Mouse (Mus musculus) embryonic facial prominence, embryonic 10.5 days (tissue): Measurements from ENCODE around the gene Proz. TPM values are rescaled to one million over a fixed set of nuclear protein-coding genes. Genes with fewer than 3 reads are reported as not detected.
"Not testable (repeated sequence)": the region's sequence is repeated elsewhere in the genome, so short reads cannot be mapped to it uniquely, and the experiment has no call there.

Experiments
- DNase-seq: peaks from one replicate; pipeline ENCODE4 v3.0.0-alpha.2; 2017; ENCODE audit warnings: low spot score
- H3K27ac ChIP-seq: fragments of 300-500 bp; sonication (generic); replicated peaks from 2 replicates; pipeline ENCODE4 v1.5.1; 2016; ENCODE audit warnings: mild to moderate bottlenecking
- H3K27me3 ChIP-seq: fragments of 300-500 bp; sonication (generic); replicated peaks from 2 replicates; pipeline ENCODE4 v1.6.1; 2016; ENCODE audit warnings: low read depth, mild to moderate bottlenecking; ENCODE audit not compliant: poor library complexity, severe bottlenecking
- H3K36me3 ChIP-seq: fragments of 300-500 bp; sonication (generic); replicated peaks from 2 replicates; pipeline ENCODE4 v1.6.1; 2016; ENCODE audit warnings: mild to moderate bottlenecking, moderate library complexity
- H3K4me1 ChIP-seq: fragments of 300-500 bp; sonication (generic); 2 replicates; pipeline ENCODE4 v1.6.1; 2016
- H3K4me3 ChIP-seq: fragments of 300-500 bp; sonication (generic); 2 replicates; pipeline ENCODE4 v1.5.1; 2016; ENCODE audit warnings: mild to moderate bottlenecking, moderate library complexity
- H3K9me3 ChIP-seq: fragments of 300-500 bp; sonication (generic); 2 replicates; pipeline ENCODE4 v1.6.1; 2016; ENCODE audit warnings: mild to moderate bottlenecking
- WGBS: fragments of 180-500 bp; shearing (Covaris S2); methylation state at CpG from one replicate; pipeline ENCODE4 v1.1.7; 2016; 5-methylcytosine and 5-hydroxymethylcytosine counted together
- polyA plus RNA-seq: library from polyadenylated mRNA; unstranded; fragments of >200 nt; fragmentation: Nextera tagmentation; extraction: Ambion mirVana; gene quantifications from 2 replicates; pipeline ENCODE4 v1.2.1, GENCODE M21; 2016

The Proz gene
- polyA plus RNA-seq, 1 experiment from 2014 or later: 0.24 TPM

DNA sequence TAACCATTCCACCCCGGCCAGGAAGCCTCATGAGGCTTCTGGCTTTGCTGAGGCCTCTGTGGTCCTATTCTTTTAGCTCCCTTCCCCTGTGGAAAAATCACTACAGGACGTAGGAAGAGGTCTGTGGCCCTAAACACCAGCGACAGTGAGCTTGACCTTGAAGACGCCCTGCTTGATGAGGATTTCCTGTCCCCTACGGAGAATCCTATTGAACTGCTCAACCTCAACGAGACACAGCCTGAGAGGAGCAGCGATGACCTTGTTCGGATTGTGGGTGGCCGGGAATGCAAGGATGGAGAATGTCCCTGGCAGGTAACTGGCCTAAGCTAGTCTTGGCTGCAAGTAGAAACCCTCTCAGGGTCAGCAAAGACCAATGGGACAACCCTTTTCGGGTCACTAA is 10.2 kb upstream of the Proz start:
- 79% methylated on average over 10 of the region's 10 CpGs for WGBS
- Histone ChIP-seq H3K36me3 (no peaks in the 10 kb centered on the region), H3K4me3 (no peak overlapping the region), H3K9me3 (no peaks in the 10 kb centered on the region), H3K27ac (no peak overlapping the region), H3K27me3 (no peaks in the 10 kb centered on the region), H3K4me1 (no peaks in the 10 kb centered on the region)
- DNase-seq: no peak

DNA sequence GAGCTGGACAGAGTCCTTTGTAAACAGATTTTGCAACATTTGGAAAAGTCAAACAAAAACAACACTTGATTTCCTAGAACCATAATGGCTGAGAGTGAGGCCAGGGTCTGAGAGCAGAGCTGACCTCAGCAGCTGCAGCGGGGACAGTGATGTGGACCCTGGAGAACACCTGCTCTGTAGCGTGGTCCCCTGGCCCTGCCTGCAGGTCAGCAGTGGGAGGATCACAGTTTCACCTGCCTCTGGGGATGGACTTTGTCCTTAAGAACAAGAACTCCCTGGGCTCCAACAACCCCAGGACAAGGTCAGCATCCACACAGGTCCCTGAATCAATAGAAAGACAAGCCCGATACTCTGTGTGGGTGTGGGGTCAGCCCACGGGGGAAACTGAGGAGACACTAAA is 3.4 kb upstream of the Proz start:
- WGBS: 90% methylated on average over 4 of the region's 4 CpGs
- DNase-seq: no peak
- Histone ChIP-seq H3K9me3 (no peaks in the 10 kb centered on the region), H3K4me1 (0 out of 2 replicates have a peak, but pooled peaks cover 3% of the 10 kb centered on the region), H3K36me3 (no peaks in the 10 kb centered on the region), H3K4me3 (no peak overlapping the region), H3K27me3 (no peaks in the 10 kb centered on the region), H3K27ac (no peak overlapping the region)

- Histone ChIP-seq H3K9me3 (no peaks in the 10 kb centered on the region), H3K27me3 (no peaks in the 10 kb centered on the region), H3K4me3 (no peak overlapping the region), H3K4me1 (no peaks in the 10 kb centered on the region), H3K27ac (no peak overlapping the region), H3K36me3 (no peaks in the 10 kb centered on the region)
- no peak for DNase-seq
- 73% methylated on average over 16 of the region's 16 CpGs for WGBS
These were observed 2.4 kb downstream of the Proz start for GRCm38 (mm10) chr8:13063112-13063511.

GRCm38 (mm10) chr8:13073255-13073654 is 12.5 kb downstream of the Proz start:
- Histone ChIP-seq H3K9me3 (no peaks in the 10 kb centered on the region), H3K36me3 (peaks cover 59% of the 10 kb centered on the region)
- WGBS: 94% methylated on average over 11 of the region's 11 CpGs

DNA sequence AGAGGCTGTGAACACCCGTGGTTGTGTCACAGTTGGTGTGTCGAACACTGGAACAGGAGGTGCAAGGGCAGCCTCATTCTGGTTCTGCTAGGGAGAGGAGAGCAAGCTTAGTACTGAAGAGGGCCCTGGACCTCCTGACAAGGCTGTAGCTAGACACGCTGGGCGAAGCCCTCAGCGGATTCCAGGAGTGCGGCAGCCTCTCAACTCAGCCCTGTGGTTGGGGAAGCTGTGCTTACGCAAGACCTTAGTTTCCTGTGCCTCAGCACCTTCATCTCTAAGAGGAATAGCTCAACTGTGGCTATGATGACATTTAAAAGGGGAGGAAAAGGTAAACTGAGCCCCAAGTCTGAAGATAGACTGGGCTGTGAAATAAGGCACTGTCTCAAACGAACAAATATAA is 14.3 kb downstream of the Proz start:
- H3K4me3 ChIP-seq: no peak overlapping the region
- 93% methylated on average over 8 of the region's 8 CpGs for WGBS
- H3K36me3 ChIP-seq: peaks cover 77% of the 10 kb centered on the region
- no peak for DNase-seq
- no peaks in the 10 kb centered on the region for H3K4me1 ChIP-seq
- no peak overlapping the region for H3K27ac ChIP-seq
- H3K9me3 ChIP-seq: no peaks in the 10 kb centered on the region
- no peaks in the 10 kb centered on the region for H3K27me3 ChIP-seq

More at GRCm38 (mm10) chr8:13073255-13073654, 12.5 kb downstream of the Proz start:
- H3K4me3 ChIP-seq: no peak overlapping the region
- H3K27ac ChIP-seq: no peak overlapping the region
- no peaks in the 10 kb centered on the region for H3K4me1 ChIP-seq
- no peak for DNase-seq
- no peaks in the 10 kb centered on the region for H3K27me3 ChIP-seq

- H3K9me3 ChIP-seq, H3K4me1 ChIP-seq, H3K27ac ChIP-seq, H3K27me3 ChIP-seq, DNase-seq, H3K4me3 ChIP-seq: not testable (repeated sequence)
- H3K36me3 ChIP-seq: peaks cover 82% of the 10 kb centered on the region
- 100% methylated on average over 1 of the region's 1 CpGs for WGBS
These were observed 14.9 kb downstream of the Proz start for GRCm38 (mm10) chr8:13075579-13075978.

DNA sequence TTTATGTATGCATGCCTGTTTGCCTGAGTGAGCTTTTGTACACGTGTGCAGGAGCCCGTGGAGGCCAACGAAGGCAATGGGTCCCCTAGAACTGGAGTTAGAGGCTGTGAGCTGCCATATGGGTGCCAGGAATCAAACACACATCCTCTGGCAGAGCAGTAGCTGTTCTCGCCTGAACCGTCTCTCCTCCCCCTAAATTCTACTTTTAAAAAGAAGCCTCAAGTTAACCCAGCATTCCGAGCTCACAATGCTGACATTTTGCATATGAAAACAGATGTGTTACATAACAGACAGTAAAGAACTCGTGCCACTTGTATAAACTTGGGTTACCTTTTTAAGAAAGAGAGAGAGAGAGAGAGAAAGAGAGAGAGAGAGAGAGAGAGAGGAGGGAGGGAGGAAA is 16.8 kb downstream of the Proz start:
- DNase-seq: no peak
- no peaks in the 10 kb centered on the region for H3K9me3 ChIP-seq
- H3K27ac ChIP-seq: no peak overlapping the region
- H3K4me1 ChIP-seq: no peaks in the 10 kb centered on the region
- H3K27me3 ChIP-seq: no peaks in the 10 kb centered on the region
- H3K4me3 ChIP-seq: no peak overlapping the region
- whole genome bisulfite sequencing: 89% methylated on average over 7 of the region's 7 CpGs
- H3K36me3 ChIP-seq: peaks cover 99% of the 10 kb centered on the region

GRCm38 (mm10) chr8:13104691-13105086 is 44.0 kb downstream of the Proz start:
- H3K36me3 ChIP-seq: peaks cover 35% of the 10 kb centered on the region
- peak overlapping the region; percentile 98 for H3K4me3 ChIP-seq
- peak overlapping the region; percentile 94 for H3K27ac ChIP-seq
- under 1% methylated on average over 45 of the region's 45 CpGs for WGBS
- no peaks in the 10 kb centered on the region for H3K27me3 ChIP-seq
- peak; percentile 91 for DNase-seq
- peaks cover 23% of the 10 kb centered on the region for H3K4me1 ChIP-seq
- H3K9me3 ChIP-seq: no peaks in the 10 kb centered on the region

DNA sequence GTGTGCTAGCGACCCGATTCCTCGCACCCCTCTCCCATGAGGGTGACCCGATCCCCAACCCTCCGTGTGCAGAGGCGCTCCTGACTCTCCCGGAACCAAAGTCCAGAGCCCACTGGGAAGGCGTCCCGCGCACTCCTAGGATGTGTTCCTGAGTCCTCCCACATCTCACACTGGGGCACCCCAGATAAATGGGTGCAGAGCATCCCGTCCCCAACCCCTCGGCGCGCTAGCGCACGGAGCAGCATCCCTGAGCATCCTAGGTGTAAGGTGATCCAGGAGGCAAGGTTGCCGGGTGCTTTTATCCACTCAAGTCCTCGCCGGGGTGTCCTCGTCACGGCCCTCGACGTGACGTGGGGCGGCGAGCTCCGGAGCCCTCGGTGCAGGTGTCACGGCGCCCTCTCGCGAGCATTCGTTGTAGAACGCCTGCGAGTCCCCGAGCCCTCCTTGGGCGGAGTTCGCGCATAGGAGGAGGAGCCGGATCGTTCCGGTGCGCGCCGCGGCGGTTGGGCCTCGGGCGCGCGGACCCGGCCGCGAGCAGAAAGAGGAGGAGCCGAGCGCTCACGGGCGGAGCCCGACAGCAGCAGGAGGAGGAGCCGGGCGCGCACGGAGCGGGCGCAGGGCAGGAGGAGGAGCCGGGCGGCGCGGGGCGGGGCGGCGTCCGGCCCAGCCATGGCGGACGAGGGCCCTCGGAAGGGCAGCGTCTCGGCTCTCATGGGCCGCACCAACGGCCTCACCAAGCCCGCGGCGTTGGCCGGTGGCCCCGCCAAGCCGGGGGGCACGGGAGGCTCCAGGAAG is 44.6 kb downstream of the Proz start, which contains the start of the genes Pcid2 and Cul4a:
Gene Pcid2, minus strand, starts transcription at position 373 of the 795 bp plus-strand sequence.
Gene Cul4a, plus strand, starts transcription at position 535 of the 795 bp plus-strand sequence.
- peaks cover 29% of the 10 kb centered on the region for H3K36me3 ChIP-seq
- H3K27me3 ChIP-seq: no peaks in the 10 kb centered on the region
- peak within 1 kb of the TSS; percentile 94 for H3K27ac ChIP-seq
- peak; percentile 98 for DNase-seq
- WGBS: under 1% methylated on average over 87 of the region's 87 CpGs
- peaks cover 23% of the 10 kb centered on the region for H3K4me1 ChIP-seq
- peak within 1 kb of the TSS; percentile 98 for H3K4me3 ChIP-seq
- no peaks in the 10 kb centered on the region for H3K9me3 ChIP-seq

GRCm38 (mm10) chr8:13105908-13106551 is 45.3 kb downstream of the Proz start:
- no peaks in the 10 kb centered on the region for H3K27me3 ChIP-seq
- peak overlapping the region; percentile 94 for H3K27ac ChIP-seq
- H3K4me3 ChIP-seq: peak overlapping the region; percentile 98
- WGBS: under 1% methylated on average over 63 of the region's 63 CpGs
- no peak for DNase-seq
- H3K36me3 ChIP-seq: peaks cover 25% of the 10 kb centered on the region
- peaks cover 23% of the 10 kb centered on the region for H3K4me1 ChIP-seq
- no peaks in the 10 kb centered on the region for H3K9me3 ChIP-seq

- Histone ChIP-seq H3K27me3 (no peaks in the 10 kb centered on the region), H3K36me3 (peaks cover 29% of the 10 kb centered on the region), H3K9me3 (no peaks in the 10 kb centered on the region), H3K4me1 (peaks cover 23% of the 10 kb centered on the region), H3K4me3 (no peak overlapping the region), H3K27ac (no peak overlapping the region)
- DNase-seq: no peak
- WGBS: 91% methylated on average over 13 of the region's 13 CpGs
These were observed 47.4 kb downstream of the Proz start for GRCm38 (mm10) chr8:13107990-13108638.

DNA sequence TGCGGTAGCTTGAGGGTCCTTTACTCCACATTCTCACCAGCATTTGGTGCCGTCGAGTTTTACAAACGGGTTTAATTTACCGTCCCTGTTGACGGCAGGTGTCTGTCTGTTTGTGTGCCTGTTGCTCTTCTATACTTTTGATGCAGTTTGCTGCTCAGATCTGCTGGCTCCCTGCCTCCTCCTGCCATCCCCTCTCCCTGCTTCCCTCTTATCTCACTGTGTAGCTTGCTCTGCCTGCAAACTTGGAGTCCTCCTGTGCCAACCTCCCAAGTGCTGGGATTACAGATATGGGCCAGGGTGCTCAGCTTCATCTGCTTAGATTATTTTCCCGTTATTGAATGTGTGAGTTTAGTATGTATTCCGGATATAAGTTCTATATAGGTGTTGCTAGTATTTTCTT is 48.3 kb downstream of the Proz start:
- whole genome bisulfite sequencing: 93% methylated on average over 8 of the region's 8 CpGs
- Histone ChIP-seq H3K27ac (no peak overlapping the region), H3K27me3 (no peaks in the 10 kb centered on the region), H3K9me3 (no peaks in the 10 kb centered on the region), H3K4me1 (peaks cover 17% of the 10 kb centered on the region), H3K36me3 (peaks cover 37% of the 10 kb centered on the region), H3K4me3 (no peak overlapping the region)
- DNase-seq: no peak
